Comparison of ENCODE assay signal across 7 mouse cellular contexts in genomic region chr12:111814769-111815762, GRCm38 (mm10). TPM values are rescaled to one million over a fixed set of nuclear protein-coding genes. Genes with fewer than 3 reads are reported as not detected.
A peak's percentile ranks its signal among the peaks of the same experiment; 100 is the strongest.
DNase-seq lines count a peak whose midpoint lies in the region; ATAC-seq and TF ChIP-seq lines count a peak whose summit lies in the region.

No protein-coding gene starts in this region.

- H3K36me3 ChIP-seq in ES-E14 (ENCODE audit: control insufficient read depth, insufficient read depth, low read length, poor library complexity, severe bottlenecking): peaks cover 7% of the 10 kb centered on the region; the same call in 1 of the 2 replicates
- no peaks in the 10 kb centered on the region for H3K36me3 ChIP-seq in hindbrain, embryonic 16.5 days (ENCODE audit: control insufficient read depth, insufficient read depth, low read length)
- H3K36me3 ChIP-seq in liver, embryonic 14.5 days (replicated peaks; ENCODE audit: control insufficient read depth, insufficient read depth, low read depth): no peaks in the 10 kb centered on the region; the same call in 1 of the 2 replicates

- TF ChIP-seq CTCF in brain, embryonic 14.5 days (IDR thresholded peaks at IDR 0.05; ENCODE audit: borderline replicate concordance, extremely low read depth, insufficient read depth, insufficient read length): no peak
- TF ChIP-seq CTCF in liver, embryonic 14.5 days (IDR thresholded peaks at IDR 0.05; ENCODE audit: low read depth): no peak

- TF ChIP-seq POLR2A in brain, embryonic 14.5 days (IDR thresholded peaks at IDR 0.05; ENCODE audit: borderline replicate concordance, extremely low read depth, insufficient read depth, insufficient read length, poor library complexity, severe bottlenecking): no peak

- no peak overlapping the region; the same call in 1 of the 2 replicates for H3K9ac ChIP-seq in ES-E14 (ENCODE audit: insufficient read depth, low read depth, low read length, poor library complexity, severe bottlenecking)
- peak overlapping the region; percentile 77 for H3K9ac ChIP-seq in hindbrain, embryonic 16.5 days (ENCODE audit: low read depth, low read length)
- H3K9ac ChIP-seq in liver, embryonic 14.5 days (replicated peaks): peak overlapping the region; percentile 58

- peak overlapping the region; percentile 86 to 100 for H3K4me3 ChIP-seq in ES-E14 (ENCODE audit: insufficient read depth in 1 of 2, low read depth in 1 of 2, low read length in 2 of 2, poor library complexity in 1 of 2, severe bottlenecking in 1 of 2)
- H3K4me3 ChIP-seq in hindbrain, embryonic 16.5 days (ENCODE audit: low read length): peak overlapping the region; percentile 77
- H3K4me3 ChIP-seq in liver, embryonic 14.5 days (ENCODE audit: insufficient read depth in 1 of 2, low read depth in 2 of 2, low read length in 2 of 2): peak overlapping the region; percentile 66 to 86

- no peak for ATAC-seq in hindbrain, embryonic 16.5 days
- no peak for ATAC-seq in liver, embryonic 14.5 days (ENCODE audit: insufficient read depth)
- no peak for ATAC-seq in inflammation-experienced regulatory T-cells, adult 6 months

- no peaks in the 10 kb centered on the region for H3K9me3 ChIP-seq in ES-E14 (ENCODE audit: control insufficient read depth, insufficient read depth, low read depth, low read length)
- no peaks in the 10 kb centered on the region for H3K9me3 ChIP-seq in hindbrain, embryonic 16.5 days (ENCODE audit: control insufficient read depth, low read length)
- no peaks in the 10 kb centered on the region for H3K9me3 ChIP-seq in liver, embryonic 14.5 days (ENCODE audit: control insufficient read depth, low read length)

- in situ Hi-C loops in ES-E14 (cut with MboI; ENCODE audit: low sequenced_read_pairs in 2 of 2, unreplicated experiment in 2 of 2): no loop called here

- DNase-seq in ES-E14 (ENCODE audit: low read depth, low spot score): no peak
- peak; percentile 11 for DNase-seq in brain, embryonic 14.5 days (ENCODE audit: low read depth)
- DNase-seq in liver, embryonic 14.5 days (ENCODE audit: low read depth in 3 of 3, low spot score in 3 of 3): no peak
- DNase-seq in retina, embryonic 14.5 days (ENCODE audit: low spot score): peak; percentile 25
- DNase-seq in left cerebral cortex, adult 18-20 months (ENCODE audit: low spot score in 2 of 2): no peak

- peaks cover 8 to 23% of the 10 kb centered on the region in 2 experiments; a peak in 3 of 4 replicates for H3K4me1 ChIP-seq in ES-E14 (ENCODE audit: control insufficient read depth in 2 of 2, insufficient read depth in 2 of 2, low read length in 2 of 2, poor library complexity in 1 of 2)
- peaks cover 22% of the 10 kb centered on the region for H3K4me1 ChIP-seq in hindbrain, embryonic 16.5 days (ENCODE audit: control insufficient read depth, insufficient read depth, low read depth, low read length)
- peaks cover 40 to 47% of the 10 kb centered on the region in 2 experiments for H3K4me1 ChIP-seq in liver, embryonic 14.5 days (replicated peaks; ENCODE audit: control insufficient read depth in 2 of 2, insufficient read depth in 2 of 2, low read length in 1 of 2)

- H3K27ac ChIP-seq in ES-E14 (ENCODE audit: insufficient read depth, low read depth, low read length, poor library complexity, severe bottlenecking): no peak overlapping the region
- peak overlapping the region; percentile 25 for H3K27ac ChIP-seq in hindbrain, embryonic 16.5 days (ENCODE audit: low read depth, low read length)
- H3K27ac ChIP-seq in liver, embryonic 14.5 days: peak overlapping the region; percentile 66

- peak overlapping the region; percentile 93 for H3K4me2 ChIP-seq in hindbrain, embryonic 16.5 days (ENCODE audit: low read length)
- peak overlapping the region; percentile 96 for H3K4me2 ChIP-seq in liver, embryonic 14.5 days (ENCODE audit: low read depth)

- no peaks in the 10 kb centered on the region for H3K27me3 ChIP-seq in hindbrain, embryonic 16.5 days (replicated peaks; ENCODE audit: control insufficient read depth, insufficient read depth, low read length)
- no peaks in the 10 kb centered on the region for H3K27me3 ChIP-seq in liver, embryonic 14.5 days (ENCODE audit: control insufficient read depth, insufficient read depth, low read length)

- no peak for TF ChIP-seq EP300 in liver, embryonic 14.5 days (IDR thresholded peaks at IDR 0.05; ENCODE audit: low read depth)

- WGBS in hindbrain, embryonic 16.5 days: 32% methylated on average over 19 of the region's 19 CpGs
- 14% methylated on average over 19 of the region's 19 CpGs for WGBS in liver, embryonic 14.5 days (ENCODE audit: insufficient replicate concordance)

TF ChIP-seq in ES-E14, 5 proteins besides CTCF, POLR2A, EP300 and RAD21:
- TF ChIP-seq CHD2 (IDR thresholded peaks at IDR 0.05; ENCODE audit: low read depth, low read length) (no peak), ZNF384 (IDR thresholded peaks at IDR 0.05; ENCODE audit: low read depth, low read length) (no peak), MAFK (IDR thresholded peaks at IDR 0.05; ENCODE audit: insufficient read depth, low read depth, low read length) (no peak), HCFC1 (IDR thresholded peaks at IDR 0.05; ENCODE audit: borderline replicate concordance, insufficient read depth, low read length) (no peak)

RNA-seq across cellular contexts. Expression of gene Zfyve21, which starts 1.1 kb away (rescaled TPM):
- 27.0 and 33.5 TPM in 2 replicates for total RNA-seq in ES-E14 (2012; rRNA removed)
- 27.9 and 39.7 TPM in 2 replicates for polyA plus RNA-seq in brain, embryonic 14.5 days (2012; rRNA removed)
- polyA plus RNA-seq in hindbrain, embryonic 16.5 days (2015; fragmentation: Nextera tagmentation; extraction: Ambion mirVana): 44.7 and 46.9 TPM in 2 replicates
- polyA plus RNA-seq in liver, embryonic 14.5 days (2012; rRNA removed): 35.3 and 38.4 TPM in 2 replicates
- polyA plus RNA-seq in liver, embryonic 14.5 days (2014; fragmentation: Nextera tagmentation; extraction: Ambion mirVana): 52.0 and 54.5 TPM in 2 replicates
- total RNA-seq in left cerebral cortex, adult 18-20 months (2021): 10 to 100 TPM; 20.7 to 21.1 TPM
- 1 to 10 TPM; 3.5 to 6.8 (median 4.5) TPM for polyA plus RNA-seq in inflammation-experienced regulatory T-cells, adult 6 months (2017; shearing (Covaris generic))

RNA-seq across cellular contexts. Expression of gene Xrcc3, which starts 1.4 kb away (rescaled TPM):
- total RNA-seq in ES-E14 (2012; rRNA removed): 19.8 and 21.8 TPM in 2 replicates
- 7.6 and 9.3 TPM in 2 replicates for polyA plus RNA-seq in brain, embryonic 14.5 days (2012; rRNA removed)
- 3.3 and 4.2 TPM in 2 replicates for polyA plus RNA-seq in hindbrain, embryonic 16.5 days (2015; fragmentation: Nextera tagmentation; extraction: Ambion mirVana)
- 11.7 and 15.5 TPM in 2 replicates for polyA plus RNA-seq in liver, embryonic 14.5 days (2012; rRNA removed)
- 6.6 and 7.5 TPM in 2 replicates for polyA plus RNA-seq in liver, embryonic 14.5 days (2014; fragmentation: Nextera tagmentation; extraction: Ambion mirVana)
- 1 to 10 TPM; 3.6 to 4.9 TPM for total RNA-seq in left cerebral cortex, adult 18-20 months (2021)
- 1 to 10 TPM; 2.8 to 5.2 (median 4.1) TPM for polyA plus RNA-seq in inflammation-experienced regulatory T-cells, adult 6 months (2017; shearing (Covaris generic))

RNA-seq across cellular contexts. Expression of gene Klc1, which starts 56.4 kb away (rescaled TPM):
- 47.2 and 47.9 TPM in 2 replicates for total RNA-seq in ES-E14 (2012; rRNA removed)
- 500 and 599 TPM in 2 replicates for polyA plus RNA-seq in brain, embryonic 14.5 days (2012; rRNA removed)
- 630 and 654 TPM in 2 replicates for polyA plus RNA-seq in hindbrain, embryonic 16.5 days (2015; fragmentation: Nextera tagmentation; extraction: Ambion mirVana)
- polyA plus RNA-seq in liver, embryonic 14.5 days (2012; rRNA removed): 11.3 and 16.3 TPM in 2 replicates
- 14.3 and 17.2 TPM in 2 replicates for polyA plus RNA-seq in liver, embryonic 14.5 days (2014; fragmentation: Nextera tagmentation; extraction: Ambion mirVana)
- 100 to 1,000 TPM; 794 to 814 TPM for total RNA-seq in left cerebral cortex, adult 18-20 months (2021)
- polyA plus RNA-seq in inflammation-experienced regulatory T-cells, adult 6 months (2017; shearing (Covaris generic)): 10 to 100 TPM; 17.9 to 19.7 (median 18.3) TPM

Comparison
In these comparisons a context has a peak if more than half of its experiments do, and no peak if none do; other contexts are left out.
1. DNase-seq: peak in brain, embryonic 14.5 days (single experiment) and retina, embryonic 14.5 days (single experiment); none in ES-E14 (single experiment), liver, embryonic 14.5 days (0 of 3) and left cerebral cortex, adult 18-20 months (0 of 2).
2. RNA of gene Klc1, which starts 56.4 kb away (polyA plus RNA-seq): 630 to 654 TPM in hindbrain, embryonic 16.5 days and 500 to 599 TPM in brain, embryonic 14.5 days; 17.9 to 19.7 TPM in inflammation-experienced regulatory T-cells, adult 6 months and 11.3 to 17.2 TPM in liver, embryonic 14.5 days; every median in the first group is over 10 times any median in the second.
3. Peak in every context shown above with its lines, with median percentiles within 50 percentile points of each other: H3K4me3 ChIP-seq.